Mouse (Mus musculus): ENCODE data around the gene Prg2.

Gene Prg2

DNA sequence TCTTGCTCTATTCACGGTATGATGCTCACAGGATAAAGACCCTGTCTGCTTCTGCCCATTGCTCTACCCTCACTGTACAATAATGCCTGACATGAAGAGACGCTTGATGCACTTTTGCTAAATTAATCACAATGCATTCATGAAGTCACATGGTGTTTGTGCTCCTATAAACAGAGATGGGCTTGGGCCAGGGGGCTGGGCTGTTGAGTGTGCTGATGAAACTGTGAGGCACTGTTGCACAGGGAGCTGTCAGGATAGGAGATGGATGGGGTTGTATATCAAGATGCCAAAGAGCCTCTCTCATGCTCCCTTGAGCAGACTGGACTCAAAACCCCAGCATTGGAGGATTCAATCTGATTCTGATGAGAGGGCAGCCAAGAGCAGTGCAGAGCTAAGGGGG, 52.9 kb downstream of the Prg2 start:
- DNase-seq = no peak
